18 mouse cellular contexts compared by ENCODE assay signal in the genomic region with DNA sequence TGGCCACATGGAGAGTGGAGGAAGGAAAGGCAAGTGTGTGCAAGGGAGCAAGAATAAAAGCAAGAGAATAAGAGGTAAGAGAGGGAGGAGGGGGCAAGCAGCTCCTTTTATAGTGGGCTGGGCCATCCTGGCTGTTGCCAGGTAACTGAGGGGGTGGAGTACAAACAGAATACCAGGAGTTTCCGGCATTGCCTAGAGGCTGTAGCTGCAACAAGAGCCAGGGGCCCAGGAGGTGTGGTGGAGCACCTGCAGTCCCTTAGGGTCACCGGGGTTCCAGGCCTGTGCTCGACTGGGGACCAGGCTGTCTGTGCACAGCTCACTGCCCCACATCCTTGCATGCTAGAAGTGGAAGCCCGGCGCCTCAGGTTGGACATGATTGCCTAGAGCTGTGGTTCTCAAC. TPM values are rescaled to one million over a fixed set of nuclear protein-coding genes. Genes with fewer than 3 reads are reported as not detected.
DNase-seq lines count a peak whose midpoint lies in the region; ATAC-seq and TF ChIP-seq lines count a peak whose summit lies in the region.
"Had no signal": no experiment of that assay in that cellular context is flagged by ENCODE, and none has a peak within 500 bp of the region (broad histone marks: within the 10 kb centered on the region; RNA-seq: fewer than 3 reads in every experiment).

No protein-coding gene starts in this region.

- ATAC-seq in lung, embryonic 14.5 days (ENCODE audit: insufficient read depth) = peak; percentile 63; the same call in 1 of the 2 replicates
- ATAC-seq in stomach, embryonic 16.5 days (ENCODE audit: insufficient read depth, low FRiP score) = peak; percentile 61
- ATAC-seq: forebrain, embryonic 14.5 days had no signal

- no peaks in the 10 kb centered on the region for H3K36me3 ChIP-seq in lung, embryonic 14.5 days (ENCODE audit: insufficient read depth)
- H3K36me3 ChIP-seq in limb, embryonic 10.5 days = no peaks in the 10 kb centered on the region
- no peaks in the 10 kb centered on the region for H3K36me3 ChIP-seq in stomach, embryonic 16.5 days (ENCODE audit: control insufficient read depth, insufficient read depth, low read length)
- H3K36me3 ChIP-seq: embryonic facial prominence, embryonic 15.5 days; heart, embryonic 13.5 days; hindbrain, embryonic 10.5 days had no signal

- WGBS in lung, embryonic 14.5 days = 51% methylated on average over 5 of the region's 5 CpGs
- WGBS in limb, embryonic 10.5 days = 31% methylated on average over 5 of the region's 5 CpGs
- WGBS in stomach, embryonic 16.5 days = 37% methylated on average over 5 of the region's 5 CpGs

- H3K9ac ChIP-seq in lung, embryonic 14.5 days = no peak overlapping the region
- H3K9ac ChIP-seq in stomach, embryonic 16.5 days (ENCODE audit: low read length) = no peak overlapping the region
- H3K9ac ChIP-seq: embryonic facial prominence, embryonic 15.5 days; heart, embryonic 13.5 days; liver, embryonic 14.5 days had no signal

- no peaks in the 10 kb centered on the region for H3K9me3 ChIP-seq in lung, embryonic 14.5 days (ENCODE audit: low read depth, low read length)
- no peaks in the 10 kb centered on the region for H3K9me3 ChIP-seq in limb, embryonic 10.5 days (replicated peaks)
- H3K9me3 ChIP-seq in stomach, embryonic 16.5 days (replicated peaks; ENCODE audit: control insufficient read depth, low read length) = no peaks in the 10 kb centered on the region
- H3K9me3 ChIP-seq: embryonic facial prominence, embryonic 15.5 days; heart, embryonic 13.5 days; hindbrain, embryonic 10.5 days had no signal

- peak overlapping the region; percentile 46 for H3K27ac ChIP-seq in lung, embryonic 14.5 days (ENCODE audit: low read depth)
- H3K27ac ChIP-seq in limb, embryonic 10.5 days = peak overlapping the region; percentile 68
- H3K27ac ChIP-seq in stomach, embryonic 16.5 days (ENCODE audit: low read length) = peak overlapping the region; percentile 19; the same call in 1 of the 2 replicates
- H3K27ac ChIP-seq: heart, embryonic 13.5 days; hindbrain, embryonic 10.5 days; liver, embryonic 14.5 days had no signal

- peak; percentile 57 for DNase-seq in lung, embryonic 14.5 days
- no peak for DNase-seq in lung, postnatal 14 days
- peak; percentile 36 for DNase-seq in embryo, embryonic 10.5 days (ENCODE audit: low spot score)
- DNase-seq in limb, embryonic 10.5 days (ENCODE audit: low spot score) = peak; percentile 56
- no peak for DNase-seq in urinary bladder, postnatal 14 days (ENCODE audit: low spot score)
- DNase-seq in spleen, postnatal 36 days (ENCODE audit: low spot score in 2 of 2) = no peak
- DNase-seq: adrenal gland, postnatal 14 days; cerebellum, postnatal 10 days; gastrocnemius, postnatal 25 days; kidney, adult 18-20 months; thymus, postnatal 14 days had no signal

- no peak overlapping the region for H3K4me3 ChIP-seq in lung, embryonic 14.5 days (ENCODE audit: low read depth, low read length)
- H3K4me3 ChIP-seq in limb, embryonic 10.5 days = no peak overlapping the region
- no peak overlapping the region for H3K4me3 ChIP-seq in stomach, embryonic 16.5 days (replicated peaks; ENCODE audit: low read length)
- H3K4me3 ChIP-seq: embryonic facial prominence, embryonic 15.5 days; heart, embryonic 13.5 days; hindbrain, embryonic 10.5 days had no signal

- no peak for TF ChIP-seq CTCF in lung, embryonic 14.5 days (IDR thresholded peaks at IDR 0.05; ENCODE audit: low read depth)

- H3K4me2 ChIP-seq in lung, embryonic 14.5 days = no peak overlapping the region
- H3K4me2 ChIP-seq in stomach, embryonic 16.5 days (ENCODE audit: low read depth, low read length) = 0 out of 2 replicates have a peak overlapping the region, but pooled peaks have one; percentile 0
- H3K4me2 ChIP-seq: embryonic facial prominence, embryonic 15.5 days; heart, embryonic 13.5 days had no signal

- no peaks in the 10 kb centered on the region for H3K27me3 ChIP-seq in lung, embryonic 14.5 days (ENCODE audit: insufficient read depth, low read length)
- no peaks in the 10 kb centered on the region for H3K27me3 ChIP-seq in limb, embryonic 10.5 days (ENCODE audit: low read depth, poor library complexity, severe bottlenecking)
- no peaks in the 10 kb centered on the region for H3K27me3 ChIP-seq in stomach, embryonic 16.5 days (ENCODE audit: control insufficient read depth, insufficient read depth, low read length)
- H3K27me3 ChIP-seq: CH12.LX; embryonic facial prominence, embryonic 15.5 days; heart, embryonic 13.5 days had no signal

- peaks cover 4% of the 10 kb centered on the region; the same call in 1 of the 2 replicates for H3K4me1 ChIP-seq in lung, embryonic 14.5 days (ENCODE audit: insufficient read depth)
- H3K4me1 ChIP-seq in limb, embryonic 10.5 days = peaks cover 23% of the 10 kb centered on the region
- H3K4me1 ChIP-seq in stomach, embryonic 16.5 days (ENCODE audit: control insufficient read depth, insufficient read depth, low read length) = peaks cover 15% of the 10 kb centered on the region

RNA-seq across cellular contexts. Expression of gene Pdlim3, which starts 27.5 kb away (rescaled TPM):
- 30.9 and 35.1 TPM in 2 replicates for polyA plus RNA-seq in lung, embryonic 14.5 days (2014; fragmentation: Nextera tagmentation; extraction: Ambion mirVana)
- polyA plus RNA-seq in limb, embryonic 10.5 days (2016; fragmentation: Nextera tagmentation; extraction: Ambion mirVana) = 4.4 and 6.7 TPM in 2 replicates
- polyA plus RNA-seq in stomach, embryonic 16.5 days (2015; fragmentation: Nextera tagmentation; extraction: Ambion mirVana) = 222 and 236 TPM in 2 replicates

Comparison
In these comparisons a context has a peak if more than half of its experiments do, and no peak if none do; other contexts are left out.
1. DNase-seq: peak in lung, embryonic 14.5 days (single experiment), embryo, embryonic 10.5 days (single experiment) and limb, embryonic 10.5 days (single experiment); none in lung, postnatal 14 days (single experiment), urinary bladder, postnatal 14 days (single experiment) and spleen, postnatal 36 days (0 of 2).
2. Peak in every context shown above with its lines, with median percentiles within 50 percentile points of each other: H3K27ac ChIP-seq.